Mouse (Mus musculus) right cerebral cortex, postnatal 4 days (tissue): ENCODE results near the gene Hist1h3d.
A peak's percentile ranks its signal among the peaks of the same experiment; 100 is the strongest.
"Not testable (repeated sequence)": the region's sequence is repeated elsewhere in the genome, so short reads cannot be mapped to it uniquely, and the experiment has no call there.

Experiments used
- DNase-seq: peaks from one replicate; pipeline ENCODE4 v3.0.0-alpha.2; 2022

Gene Hist1h3d

GRCm38 (mm10) chr13:23571022-23571503, 4.5 kb upstream of the Hist1h3d start, which contains the start of the genes Hist1h2ae and Hist1h2bg:
TSS of gene Hist1h2ae (minus strand) at chr13:23571220.
TSS of gene Hist1h2bg (plus strand) at chr13:23571396.
- peak; percentile 53 for DNase-seq

GRCm38 (mm10) chr13:23571504-23572217, 3.9 kb upstream of the Hist1h3d start:
- DNase-seq = not testable (repeated sequence)

- DNase-seq = no peak
These were observed 3.1 kb upstream of the Hist1h3d start for GRCm38 (mm10) chr13:23572218-23573033.

- not testable (repeated sequence) for DNase-seq
These were observed 2.3 kb upstream of the Hist1h3d start for GRCm38 (mm10) chr13:23573034-23573897.

DNA sequence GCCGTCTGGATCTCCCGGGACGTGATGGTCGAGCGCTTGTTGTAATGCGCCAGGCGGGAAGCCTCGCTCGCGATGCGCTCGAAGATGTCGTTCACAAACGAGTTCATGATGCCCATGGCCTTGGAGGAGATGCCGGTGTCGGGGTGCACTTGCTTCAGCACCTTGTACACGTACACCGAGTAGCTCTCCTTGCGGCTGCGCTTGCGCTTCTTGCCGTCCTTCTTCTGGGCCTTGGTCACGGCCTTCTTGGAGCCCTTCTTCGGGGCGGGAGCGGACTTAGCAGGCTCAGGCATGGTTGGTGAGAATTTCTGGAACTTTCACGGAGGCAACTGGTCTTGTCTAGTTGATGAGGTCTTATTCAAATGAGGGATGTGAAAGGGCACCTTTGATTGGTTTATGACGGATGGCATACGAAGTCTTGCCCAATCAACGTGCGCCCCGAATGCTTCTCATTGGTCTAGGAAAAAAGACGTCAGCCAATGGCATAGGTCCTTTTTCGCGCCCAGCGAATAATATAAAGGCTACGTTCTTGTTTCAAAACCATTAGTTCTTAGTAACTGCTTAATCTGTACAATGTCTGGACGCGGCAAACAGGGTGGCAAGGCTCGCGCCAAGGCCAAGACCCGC, 1.6 kb upstream of the Hist1h3d start, which contains the start of the genes Hist1h2bf and Hist1h2ad:
Gene Hist1h2bf, minus strand, starts transcription at position 299 of the 627 bp plus-strand sequence.
Gene Hist1h2ad, plus strand, starts transcription at position 484 of the 627 bp plus-strand sequence.
- DNase-seq = peak; percentile 77

GRCm38 (mm10) chr13:23574546-23575170, 905 bp upstream of the Hist1h3d start:
- not testable (repeated sequence) for DNase-seq

DNA sequence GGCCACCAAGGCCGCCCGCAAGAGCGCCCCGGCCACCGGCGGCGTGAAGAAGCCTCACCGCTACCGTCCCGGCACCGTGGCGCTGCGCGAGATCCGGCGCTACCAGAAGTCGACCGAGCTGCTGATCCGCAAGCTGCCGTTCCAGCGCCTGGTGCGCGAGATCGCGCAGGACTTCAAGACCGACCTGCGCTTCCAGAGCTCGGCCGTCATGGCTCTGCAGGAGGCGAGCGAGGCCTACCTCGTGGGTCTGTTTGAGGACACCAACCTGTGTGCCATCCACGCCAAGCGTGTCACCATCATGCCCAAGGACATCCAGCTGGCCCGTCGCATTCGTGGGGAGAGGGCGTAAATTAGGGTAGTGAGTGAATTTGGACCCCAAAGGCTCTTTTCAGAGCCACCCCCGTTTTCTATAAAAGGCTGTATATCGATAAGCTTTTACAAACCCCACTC, 326 bp downstream of the Hist1h3d start:
- DNase-seq = not testable (repeated sequence)

GRCm38 (mm10) chr13:23576351-23576881, 853 bp downstream of the Hist1h3d start:
- no peak for DNase-seq

GRCm38 (mm10) chr13:23576906-23577639, 1.5 kb downstream of the Hist1h3d start:
- DNase-seq = no peak

- DNase-seq = no peak
These were observed 2.3 kb downstream of the Hist1h3d start for GRCm38 (mm10) chr13:23577835-23578234.

- DNase-seq = peak; percentile 81
These were observed 6.0 kb downstream of the Hist1h3d start, which contains the start of gene Hist1h4d for GRCm38 (mm10) chr13:23581408-23582218. TSS of gene Hist1h4d (plus strand) at chr13:23581598.

DNA sequence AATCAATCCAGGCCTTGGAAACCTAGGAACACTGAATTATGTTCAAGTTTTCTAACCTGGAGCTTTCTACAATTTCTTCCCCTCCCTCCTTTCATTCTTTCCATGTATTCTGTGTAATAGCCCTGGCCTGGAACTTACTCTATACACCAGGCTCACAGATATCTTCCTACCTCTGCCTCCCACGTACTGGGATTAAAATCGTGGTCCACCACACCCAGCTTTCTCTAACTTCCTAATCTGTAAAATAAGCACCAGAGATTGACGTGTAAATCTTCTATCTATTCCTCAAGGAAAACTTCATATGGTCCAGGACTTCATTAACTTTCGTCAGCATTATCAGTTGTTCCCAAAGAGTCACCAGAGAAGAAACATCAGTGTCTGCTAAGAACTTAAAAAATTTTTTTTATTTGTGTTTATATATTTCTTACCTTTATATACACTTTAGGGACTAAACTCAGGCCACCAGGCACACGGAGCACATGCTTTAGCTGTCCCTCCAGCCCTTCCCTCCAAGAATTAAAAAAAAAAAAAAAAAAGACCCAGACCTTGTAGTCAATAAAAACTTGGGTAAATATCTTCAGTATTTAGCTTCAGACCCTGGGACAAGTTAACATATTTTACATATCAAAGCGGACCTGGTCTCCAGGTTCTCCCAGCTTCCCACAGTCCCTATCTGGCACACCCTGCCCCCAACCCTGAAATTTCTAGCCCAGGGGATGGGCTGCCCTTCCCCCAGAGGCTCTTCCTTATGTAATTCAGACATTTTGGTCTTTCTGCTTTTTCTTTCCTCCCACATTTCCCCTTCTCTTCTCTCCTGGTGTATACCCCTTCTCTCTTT, 6.9 kb downstream of the Hist1h3d start:
- no peak for DNase-seq

DNA sequence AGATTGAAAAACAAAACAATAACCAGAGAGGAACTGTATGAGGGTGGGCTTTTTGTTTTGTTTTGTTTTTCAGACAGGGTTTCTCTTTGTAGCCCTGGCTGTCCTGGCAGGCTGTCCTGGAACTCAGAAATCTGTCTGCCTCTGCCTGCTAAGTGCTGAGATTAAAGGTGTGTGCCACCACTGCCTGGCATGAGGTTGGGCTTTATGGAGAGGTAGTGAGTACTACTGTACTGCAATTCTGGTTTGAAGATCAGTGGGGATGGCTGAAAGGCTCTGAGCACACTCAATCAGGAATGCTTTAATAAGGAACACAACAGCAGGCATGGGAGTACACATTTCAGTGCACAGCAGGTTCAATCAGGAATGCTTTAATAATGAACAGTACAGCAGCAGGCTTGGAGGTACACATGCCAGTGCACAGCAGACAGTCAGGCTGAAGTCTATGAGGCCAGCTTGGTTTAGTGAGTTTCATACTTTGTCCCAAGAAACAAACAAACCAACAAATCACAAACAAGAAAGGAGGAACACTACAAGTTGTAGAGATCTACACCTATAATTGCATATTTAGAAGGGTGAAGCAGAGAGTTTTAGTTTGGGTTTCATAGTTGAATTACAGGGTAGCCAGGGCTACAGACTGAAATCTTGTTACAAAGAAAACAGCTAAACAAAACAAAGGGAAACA, 8.0 kb downstream of the Hist1h3d start:
- DNase-seq = no peak

- DNase-seq = no peak
These were observed 8.8 kb downstream of the Hist1h3d start for GRCm38 (mm10) chr13:23584331-23584730.

- peak; percentile 66 for DNase-seq
These were observed 9.5 kb downstream of the Hist1h3d start for GRCm38 (mm10) chr13:23585029-23585441.

DNA sequence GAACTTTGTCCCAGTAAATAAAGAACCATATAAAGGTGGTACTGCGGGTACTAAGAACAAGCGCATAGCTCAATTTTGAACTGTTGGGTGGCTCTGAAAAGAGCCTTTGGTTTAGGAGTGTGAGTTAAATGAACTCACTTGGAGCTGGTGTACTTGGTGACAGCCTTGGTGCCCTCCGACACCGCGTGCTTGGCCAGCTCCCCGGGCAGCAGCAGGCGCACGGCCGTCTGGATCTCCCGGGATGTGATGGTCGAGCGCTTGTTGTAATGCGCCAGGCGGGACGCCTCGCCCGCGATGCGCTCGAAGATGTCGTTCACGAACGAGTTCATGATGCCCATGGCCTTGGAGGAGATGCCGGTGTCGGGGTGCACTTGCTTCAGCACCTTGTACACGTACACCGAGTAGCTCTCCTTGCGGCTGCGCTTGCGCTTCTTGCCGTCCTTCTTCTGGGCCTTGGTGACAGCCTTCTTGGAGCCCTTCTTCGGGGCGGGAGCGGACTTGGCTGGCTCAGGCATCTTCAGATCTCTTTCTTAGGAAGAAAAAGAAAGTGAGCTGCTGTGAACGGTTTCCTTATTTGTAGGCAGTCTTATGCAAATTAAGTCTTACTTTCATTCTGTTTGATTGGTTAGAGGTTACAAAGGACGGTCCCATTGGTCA, 10.0 kb downstream of the Hist1h3d start:
- peak; percentile 43 for DNase-seq
